Mouse (Mus musculus): ENCODE measurements around the gene Enho. TPM values are rescaled to one million over a fixed set of nuclear protein-coding genes. Genes with fewer than 3 reads are reported as not detected.

Gene Enho
- total RNA-seq, 2 experiments from 2014 or later, result 29.0 to 37.6 TPM

Other genes with a start within 250 kb of the Enho start
- 1 to 10 TPM; 5.3 to 5.4 TPM for gene Kif24, start 175.4 kb downstream of the Enho start, total RNA-seq (2021)
- gene Nudt2, start 175.2 kb downstream of the Enho start, total RNA-seq (2021), result 10 to 100 TPM; 29.3 to 30.2 TPM
- gene AI464131, start 137.2 kb downstream of the Enho start, total RNA-seq (2021), result 10 to 100 TPM; 78.4 to 90.4 TPM
- under 1 TPM; 0.42 to 0.54 TPM for gene 1110017D15Rik, start 123.0 kb downstream of the Enho start, total RNA-seq (2021)
- gene Fam219a, start 70.8 kb downstream of the Enho start, total RNA-seq (2021), result 10 to 100 TPM; 20.1 to 24.4 TPM
- gene Dnaic1, start 70.5 kb downstream of the Enho start, total RNA-seq (2021), result 1 to 10 TPM; 4.9 to 5.8 TPM
- 10 to 100 TPM; 40.8 to 41.9 TPM for gene Cntfr, start 56.8 kb upstream of the Enho start, total RNA-seq (2021)
- 100 to 1,000 TPM in 1 of 2 experiments, 10 to 100 TPM in 1; 85.8 to 111 TPM for gene Il11ra1, start 59.7 kb upstream of the Enho start, total RNA-seq (2021)
- gene Rpp25l, start 73.2 kb upstream of the Enho start, total RNA-seq (2021), result 10 to 100 TPM; 36.8 to 40.5 TPM
- 10 to 100 TPM; 49.8 to 52.9 TPM for gene Dctn3, start 82.8 kb upstream of the Enho start, total RNA-seq (2021)
- gene Arid3c, start 90.8 kb upstream of the Enho start, total RNA-seq (2021), result not detected
- gene Galt, start 114.9 kb upstream of the Enho start, total RNA-seq (2021), result 10 to 100 TPM; 24.0 to 24.1 TPM
- gene Sigmar1, start 115.8 kb upstream of the Enho start, total RNA-seq (2021), result 10 to 100 TPM; 25.7 to 27.4 TPM
- 10 to 100 TPM; 26.2 to 27.4 TPM for gene Ccl27a, start 133.9 kb upstream of the Enho start, total RNA-seq (2021)